Mouse (Mus musculus): ENCODE data around the gene Eci2. TPM values are rescaled to one million over a fixed set of nuclear protein-coding genes. Genes with fewer than 3 reads are reported as not detected.

Eci2 gene
- total and polyA plus RNA-seq, 3 experiments: 74.8 to 81.1 TPM; not detected in 1

DNA sequence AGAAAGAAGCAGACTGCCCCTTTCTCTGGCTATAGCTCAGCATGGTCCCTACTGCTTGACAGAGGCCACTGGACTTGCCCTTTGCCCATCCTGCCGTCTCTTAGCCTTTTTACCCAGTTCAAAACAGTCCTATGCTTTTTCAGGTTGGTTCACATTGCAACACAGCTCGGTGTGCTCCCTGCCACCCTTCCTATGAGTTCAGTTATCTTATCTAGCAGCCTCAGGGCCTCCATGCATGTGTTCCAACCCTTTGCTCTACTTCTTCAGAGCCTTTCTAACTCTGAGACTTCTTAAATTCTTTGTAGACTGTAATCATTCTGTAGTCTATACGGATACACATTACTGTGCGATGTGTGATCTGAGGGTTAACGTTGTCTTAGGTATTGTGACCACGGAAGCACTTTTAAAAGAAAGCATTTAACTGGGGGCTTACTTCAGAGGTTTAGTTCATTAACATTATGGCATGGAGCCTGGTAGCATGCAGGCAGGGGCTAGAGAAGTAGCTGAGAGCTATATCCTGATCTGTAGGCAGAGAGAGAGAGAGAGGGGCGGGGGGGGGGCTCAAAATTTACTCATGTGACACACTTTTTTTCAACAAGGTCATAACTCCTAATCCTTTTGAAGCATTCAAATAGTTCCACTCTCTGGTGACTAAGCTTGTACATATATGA is 7.9 kb downstream of the Eci2 start (continued):
- TF ChIP-seq MEF2A (IDR thresholded peaks at IDR 0.05; ENCODE audit: extremely low read depth, insufficient replicate concordance, low read depth, low read length, poor library complexity, severe bottlenecking) (no peak), NRF1 (IDR thresholded peaks at IDR 0.05; ENCODE audit: insufficient read depth, low read depth, low read length, poor library complexity, severe bottlenecking) (no peak)

DNA sequence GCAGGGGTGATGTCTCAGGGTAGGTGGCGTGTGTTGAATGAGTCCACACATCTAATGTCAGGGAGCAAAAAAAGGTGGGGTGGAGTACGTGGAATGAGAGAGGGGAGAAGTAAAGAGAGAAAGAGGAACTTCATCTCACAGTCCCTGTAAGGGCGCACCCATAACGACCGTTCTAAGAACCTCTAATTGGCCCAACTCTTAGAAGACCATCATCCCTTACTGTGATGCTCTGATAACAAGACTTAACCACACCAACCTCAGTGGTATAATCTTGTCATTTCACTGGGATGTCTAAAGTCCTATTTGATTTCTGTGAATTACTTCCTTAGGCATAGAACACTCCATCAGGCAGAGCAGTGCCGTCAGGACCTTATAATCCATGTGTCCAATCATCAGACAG is 9.5 kb downstream of the Eci2 start:
- Histone ChIP-seq H3K4me1 (ENCODE audit: control insufficient read depth in 1 of 2, insufficient read depth in 2 of 2, low read length in 2 of 2) (peaks cover 11 to 16% of the 10 kb centered on the region in 2 experiments), H3K79me2 (ENCODE audit: control insufficient read depth, insufficient read depth, low read length, poor library complexity) (no peaks in the 10 kb centered on the region), H3K9me3 (replicated peaks; ENCODE audit: insufficient read depth, low read length) (no peaks in the 10 kb centered on the region), H3K27ac (ENCODE audit: control insufficient read depth, low read depth, low read length) (no peak overlapping the region), H3K36me3 (ENCODE audit: control insufficient read depth in 1 of 2, insufficient read depth in 2 of 2, low read length in 2 of 2) (peaks cover 0 to 27% of the 10 kb centered on the region in 2 experiments; a peak in 2 of 4 replicates), H3K27me3 (ENCODE audit: control insufficient read depth in 1 of 2, insufficient read depth in 2 of 2, low read length in 2 of 2) (no peaks in the 10 kb centered on the region), H3K4me3 (ENCODE audit: control insufficient read depth in 1 of 2, insufficient read depth in 1 of 2, low read depth in 2 of 2, low read length in 2 of 2) (no peak overlapping the region), H3K9ac (ENCODE audit: control insufficient read depth, low read depth, low read length, poor library complexity, severe bottlenecking) (no peak overlapping the region)
- TF ChIP-seq CTCF (IDR thresholded peaks at IDR 0.05 in 2 of 3, conservative IDR thresholded peaks at IDR 0.05 in 1 of 3; ENCODE audit: control insufficient read depth in 1 of 3, insufficient read depth in 1 of 3, low read depth in 2 of 3, low read length in 3 of 3, poor library complexity in 1 of 3, severe bottlenecking in 1 of 3) (no peak), MAFK (IDR thresholded peaks at IDR 0.05; ENCODE audit: borderline replicate concordance, low read depth, low read length) (no peak; the same call in 1 of the 2 replicates), EP300 (IDR thresholded peaks at IDR 0.05; ENCODE audit: low read depth in 1 of 2, low read length in 2 of 2) (peak; percentile 94 to 95), TCF12 (IDR thresholded peaks at IDR 0.05; ENCODE audit: low read depth, low read length) (peak; percentile 81), MXI1 (IDR thresholded peaks at IDR 0.05; ENCODE audit: low read depth, low read length) (peak; percentile 64; the same call in 1 of the 2 replicates), POLR2AphosphoS5 (IDR thresholded peaks at IDR 0.05; ENCODE audit: borderline replicate concordance, low read depth, low read length) (no peak), ETS1 (IDR thresholded peaks at IDR 0.05; ENCODE audit: low read depth, low read length) (peak; percentile 63), NELFE (IDR thresholded peaks at IDR 0.05; ENCODE audit: low read depth, low read length) (no peak), TAL1 (IDR thresholded peaks at IDR 0.05; ENCODE audit: low read length) (peak; percentile 71), UBTF (IDR thresholded peaks at IDR 0.05; ENCODE audit: borderline replicate concordance, insufficient read depth, low read depth, low read length) (no peak), GATA1 (IDR thresholded peaks at IDR 0.05; ENCODE audit: low read depth, low read length) (peak; percentile 86), MYC (IDR thresholded peaks at IDR 0.05; ENCODE audit: low read depth, low read length) (0 out of 2 replicates have a peak, but pooled peaks have one; percentile 78), MYB (IDR thresholded peaks at IDR 0.05; ENCODE audit: low read depth, low read length) (peak; percentile 84), RCOR1 (IDR thresholded peaks at IDR 0.05; ENCODE audit: low read depth, low read length) (peak; percentile 100), MAX (IDR thresholded peaks at IDR 0.05; ENCODE audit: low read length) (peak; percentile 56), SIN3A (IDR thresholded peaks at IDR 0.05; ENCODE audit: low read length) (peak; percentile 62), JUND (IDR thresholded peaks at IDR 0.05; ENCODE audit: low read depth, low read length) (0 out of 2 replicates have a peak, but pooled peaks have one; percentile 33), NRF1 (IDR thresholded peaks at IDR 0.05; ENCODE audit: insufficient read depth, low read depth, low read length, poor library complexity, severe bottlenecking) (no peak), SMC3 (IDR thresholded peaks at IDR 0.05; ENCODE audit: low read depth, low read length) (no peak)
- peak; percentile 91 for DNase-seq (ENCODE audit: low read depth, low spot score)
